ENCODE assay signal across 13 mouse cellular contexts in the genomic region with DNA sequence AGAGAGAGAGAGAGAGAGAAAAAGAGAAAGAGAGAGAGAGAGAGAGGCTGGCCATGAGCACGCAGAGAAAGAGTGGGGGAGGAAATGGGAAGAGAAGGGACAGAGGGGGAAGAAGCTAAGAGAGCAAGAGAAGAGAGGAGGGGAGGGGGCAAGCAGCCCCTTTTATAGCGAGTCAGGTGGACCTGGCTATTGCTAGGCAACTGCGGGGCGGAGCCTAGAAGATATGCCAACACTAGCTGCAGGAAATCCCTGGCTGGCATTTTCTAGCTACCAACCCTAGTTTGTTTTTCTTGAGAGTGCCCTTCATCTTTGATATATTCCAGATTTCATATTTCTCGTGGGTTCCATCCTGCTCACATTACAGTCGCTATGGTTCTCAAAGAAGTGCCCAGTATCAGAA. TPM values are rescaled to one million over a fixed set of nuclear protein-coding genes. Genes with fewer than 3 reads are reported as not detected.
DNase-seq lines count a peak whose midpoint lies in the region; ATAC-seq lines count a peak whose summit lies in the region.
"Had no signal": no experiment of that assay in that cellular context is flagged by ENCODE, and none has a peak within 500 bp of the region (broad histone marks: within the 10 kb centered on the region; RNA-seq: fewer than 3 reads in every experiment).

No protein-coding gene starts in this region.

- no peaks in the 10 kb centered on the region for H3K9me3 ChIP-seq in heart, embryonic 11.5 days (replicated peaks; ENCODE audit: control insufficient read depth, low read length)
- H3K9me3 ChIP-seq in lung, embryonic 16.5 days (ENCODE audit: control insufficient read depth, low read length) = no peaks in the 10 kb centered on the region
- no peaks in the 10 kb centered on the region for H3K9me3 ChIP-seq in forebrain, embryonic 14.5 days (replicated peaks; ENCODE audit: control insufficient read depth, low read length)
- no peaks in the 10 kb centered on the region for H3K9me3 ChIP-seq in neural tube, embryonic 15.5 days (replicated peaks)
- H3K9me3 ChIP-seq: limb, embryonic 12.5 days had no signal

- H3K27me3 ChIP-seq in heart, embryonic 11.5 days (ENCODE audit: control insufficient read depth, insufficient read depth, low read length) = no peaks in the 10 kb centered on the region
- H3K27me3 ChIP-seq in lung, embryonic 16.5 days (ENCODE audit: control insufficient read depth, insufficient read depth, low read depth, low read length) = no peaks in the 10 kb centered on the region
- no peaks in the 10 kb centered on the region for H3K27me3 ChIP-seq in forebrain, embryonic 14.5 days (replicated peaks; ENCODE audit: control insufficient read depth, insufficient read depth, low read length)
- no peaks in the 10 kb centered on the region for H3K27me3 ChIP-seq in neural tube, embryonic 15.5 days (replicated peaks)
- H3K27me3 ChIP-seq: limb, embryonic 12.5 days had no signal

- no peak overlapping the region for H3K27ac ChIP-seq in heart, embryonic 11.5 days (ENCODE audit: low read depth, low read length)
- H3K27ac ChIP-seq in lung, embryonic 16.5 days (ENCODE audit: low read length) = peak overlapping the region; percentile 48
- H3K27ac ChIP-seq in forebrain, embryonic 14.5 days (ENCODE audit: low read depth, low read length) = no peak overlapping the region
- no peak overlapping the region for H3K27ac ChIP-seq in neural tube, embryonic 15.5 days (replicated peaks)
- H3K27ac ChIP-seq: limb, embryonic 12.5 days had no signal

- peak overlapping the region; percentile 53 for H3K4me2 ChIP-seq in heart, embryonic 11.5 days
- H3K4me2 ChIP-seq in lung, embryonic 16.5 days (ENCODE audit: low read depth, low read length) = peak overlapping the region; percentile 39; the same call in 1 of the 2 replicates
- H3K4me2 ChIP-seq in forebrain, embryonic 14.5 days (ENCODE audit: low read length) = no peak overlapping the region
- H3K4me2 ChIP-seq in neural tube, embryonic 15.5 days = peak overlapping the region; percentile 34; the same call in 1 of the 2 replicates

- H3K36me3 ChIP-seq in heart, embryonic 11.5 days (ENCODE audit: control insufficient read depth, insufficient read depth, low read length) = no peaks in the 10 kb centered on the region
- no peaks in the 10 kb centered on the region for H3K36me3 ChIP-seq in lung, embryonic 16.5 days (ENCODE audit: control insufficient read depth, insufficient read depth, low read length)
- no peaks in the 10 kb centered on the region for H3K36me3 ChIP-seq in forebrain, embryonic 14.5 days (ENCODE audit: control insufficient read depth, insufficient read depth, low read length)
- H3K36me3 ChIP-seq in neural tube, embryonic 15.5 days = no peaks in the 10 kb centered on the region
- H3K36me3 ChIP-seq: limb, embryonic 12.5 days had no signal

- H3K9ac ChIP-seq in heart, embryonic 11.5 days (ENCODE audit: low read depth, low read length) = no peak overlapping the region
- no peak overlapping the region for H3K9ac ChIP-seq in lung, embryonic 16.5 days (ENCODE audit: low read length)
- H3K9ac ChIP-seq in forebrain, embryonic 14.5 days (ENCODE audit: low read length) = no peak overlapping the region
- no peak overlapping the region for H3K9ac ChIP-seq in neural tube, embryonic 15.5 days (replicated peaks)
- H3K9ac ChIP-seq: limb, embryonic 12.5 days had no signal

- DNase-seq in heart, adult 9 months (ENCODE audit: low spot score in 2 of 2) = no peak
- no peak for DNase-seq in lung, postnatal 4 days
- DNase-seq in forebrain, embryonic 14.5 days (ENCODE audit: low spot score) = peak; percentile 41
- no peak for DNase-seq in cerebellum, adult 9-10 months
- DNase-seq in right cerebral cortex, adult 18-20 months = no peak
- DNase-seq: heart, postnatal 14 days; right cerebral cortex, postnatal 25 days had no signal

- peak overlapping the region; percentile 17; the same call in 1 of the 2 replicates for H3K4me3 ChIP-seq in heart, embryonic 11.5 days (ENCODE audit: low read depth, low read length)
- no peak overlapping the region; the same call in 1 of the 2 replicates for H3K4me3 ChIP-seq in lung, embryonic 16.5 days (ENCODE audit: low read length)
- no peak overlapping the region for H3K4me3 ChIP-seq in forebrain, embryonic 14.5 days (ENCODE audit: low read depth, low read length)
- H3K4me3 ChIP-seq in neural tube, embryonic 15.5 days (replicated peaks) = no peak overlapping the region
- H3K4me3 ChIP-seq: limb, embryonic 12.5 days; myocyte had no signal

- WGBS in heart, embryonic 11.5 days (ENCODE audit: insufficient replicate concordance) = 43% methylated on average over 6 of the region's 6 CpGs
- WGBS in lung, embryonic 16.5 days = 36% methylated on average over 6 of the region's 6 CpGs
- 46% methylated on average over 6 of the region's 6 CpGs for WGBS in forebrain, embryonic 14.5 days
- WGBS in neural tube, embryonic 15.5 days = 44% methylated on average over 6 of the region's 6 CpGs

- peaks cover 10% of the 10 kb centered on the region for H3K4me1 ChIP-seq in heart, embryonic 11.5 days (ENCODE audit: control insufficient read depth, insufficient read depth, low read length)
- H3K4me1 ChIP-seq in lung, embryonic 16.5 days (replicated peaks; ENCODE audit: control insufficient read depth, insufficient read depth, low read length) = peaks cover 8% of the 10 kb centered on the region; the same call in 1 of the 2 replicates
- 0 out of 2 replicates have a peak, but pooled peaks cover 6% of the 10 kb centered on the region for H3K4me1 ChIP-seq in forebrain, embryonic 14.5 days (ENCODE audit: control insufficient read depth, insufficient read depth, low read length)
- peaks cover 13% of the 10 kb centered on the region for H3K4me1 ChIP-seq in neural tube, embryonic 15.5 days

- no peak for ATAC-seq in heart, embryonic 11.5 days (replicated peaks; ENCODE audit: insufficient number of reproducible peaks, low FRiP score, low TSS enrichment)
- ATAC-seq in lung, embryonic 16.5 days (ENCODE audit: low read depth) = peak; percentile 42; the same call in 1 of the 2 replicates
- ATAC-seq in forebrain, embryonic 14.5 days = no peak
- ATAC-seq in neural tube, embryonic 15.5 days (ENCODE audit: low FRiP score) = peak; percentile 63; the same call in 1 of the 2 replicates

RNA-seq across cellular contexts. Expression of gene Bco1, which starts 19.4 kb away (rescaled TPM):
- polyA plus RNA-seq in heart, embryonic 11.5 days (2014; fragmentation: Nextera tagmentation; extraction: Ambion mirVana) = 0.08 and 0.49 TPM in 2 replicates
- 0.40 and 0.44 TPM in 2 replicates for polyA plus RNA-seq in lung, embryonic 16.5 days (2015; fragmentation: Nextera tagmentation; extraction: Ambion mirVana)
- 0.12 TPM in 1 of 2 replicates, not detected in the other for polyA plus RNA-seq in forebrain, embryonic 14.5 days (2014; fragmentation: Nextera tagmentation; extraction: Ambion mirVana)
- 0.14 and 0.40 TPM in 2 replicates for polyA plus RNA-seq in neural tube, embryonic 15.5 days (2015; fragmentation: Nextera tagmentation; extraction: Ambion mirVana)
- polyA plus RNA-seq: C2C12 had no signal

RNA-seq across cellular contexts. Expression of gene Pkd1l2, which starts 32.8 kb away (rescaled TPM):
- polyA plus RNA-seq in heart, embryonic 11.5 days (2014; fragmentation: Nextera tagmentation; extraction: Ambion mirVana) = 0.03 TPM in 1 of 2 replicates, not detected in the other
- not detected in 2 replicates for polyA plus RNA-seq in lung, embryonic 16.5 days (2015; fragmentation: Nextera tagmentation; extraction: Ambion mirVana)
- polyA plus RNA-seq in forebrain, embryonic 14.5 days (2014; fragmentation: Nextera tagmentation; extraction: Ambion mirVana) = not detected in 2 replicates
- 0.10 and 0.19 TPM in 2 replicates for polyA plus RNA-seq in neural tube, embryonic 15.5 days (2015; fragmentation: Nextera tagmentation; extraction: Ambion mirVana)
- polyA plus RNA-seq: C2C12; limb, embryonic 12.5 days had no signal

RNA-seq across cellular contexts. Expression of gene Gan, which starts 42.8 kb away (rescaled TPM):
- 1.4 and 1.7 TPM in 2 replicates for polyA plus RNA-seq in heart, embryonic 11.5 days (2014; fragmentation: Nextera tagmentation; extraction: Ambion mirVana)
- 1.8 TPM in 2 replicates for polyA plus RNA-seq in lung, embryonic 16.5 days (2015; fragmentation: Nextera tagmentation; extraction: Ambion mirVana)
- polyA plus RNA-seq in forebrain, embryonic 14.5 days (2014; fragmentation: Nextera tagmentation; extraction: Ambion mirVana) = 3.3 and 4.4 TPM in 2 replicates
- 2.2 and 2.3 TPM in 2 replicates for polyA plus RNA-seq in neural tube, embryonic 15.5 days (2015; fragmentation: Nextera tagmentation; extraction: Ambion mirVana)

Comparison
In these comparisons a context has a peak if more than half of its experiments do, and no peak if none do; other contexts are left out.
1. ATAC-seq: peak in lung, embryonic 16.5 days (single experiment) and neural tube, embryonic 15.5 days (single experiment); none in heart, embryonic 11.5 days (single experiment) and forebrain, embryonic 14.5 days (single experiment).